ENCODE assay signal across 24 mouse cellular contexts in the genomic region with DNA sequence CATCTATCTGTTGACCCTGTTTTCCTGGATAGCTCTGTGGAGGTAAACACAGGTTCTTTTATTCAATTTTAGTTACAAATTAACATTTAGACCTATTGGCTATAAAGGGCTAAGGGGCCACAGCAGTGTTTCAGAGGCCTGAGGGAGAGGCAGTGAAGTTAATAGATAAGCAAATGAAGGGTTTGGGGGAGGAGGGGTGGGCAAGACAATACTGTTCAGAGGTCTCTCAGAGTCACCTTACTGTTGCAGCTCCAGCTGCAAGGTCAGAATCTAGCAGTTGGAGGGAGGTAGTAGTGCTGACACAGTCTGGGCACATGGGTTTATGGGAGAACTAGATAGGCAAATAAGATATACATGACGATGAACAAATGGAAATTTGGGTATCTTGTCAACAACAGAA.
DNase-seq lines count a peak whose midpoint lies in the region; ATAC-seq and TF ChIP-seq lines count a peak whose summit lies in the region.
"Had no signal": no experiment of that assay in that cellular context is flagged by ENCODE, and none has a peak within 500 bp of the region (broad histone marks: within the 10 kb centered on the region; RNA-seq: fewer than 3 reads in every experiment).

No protein-coding gene starts in this region.

- no peak for DNase-seq in intestine, embryonic 14.5 days (ENCODE audit: low spot score)
- DNase-seq in R1 (ENCODE audit: low read depth, low spot score) = peak; percentile 13
- DNase-seq in heart, postnatal 10 days = no peak
- DNase-seq: adrenal gland, adult 2 months; adrenal gland, postnatal 14 days; cerebellum, adult 11 months; cerebellum, adult 2 months; cerebellum, adult 9-11 months; cerebellum, postnatal 25 days; gastrocnemius, postnatal 10 days; gastrocnemius, postnatal 36 days; heart, adult 2 months had no signal

- H3K9me3 ChIP-seq in intestine, embryonic 14.5 days (ENCODE audit: control insufficient read depth, low read length) = no peaks in the 10 kb centered on the region
- no peaks in the 10 kb centered on the region for H3K9me3 ChIP-seq in intestine, postnatal 0 days (ENCODE audit: control insufficient read depth)
- no peaks in the 10 kb centered on the region for H3K9me3 ChIP-seq in ES-Bruce4 (replicated peaks; ENCODE audit: control insufficient read depth, insufficient read depth, low read length, poor library complexity, severe bottlenecking)
- no peaks in the 10 kb centered on the region for H3K9me3 ChIP-seq in intestine, embryonic 16.5 days (ENCODE audit: control insufficient read depth, low read length)
- no peaks in the 10 kb centered on the region for H3K9me3 ChIP-seq in hindbrain, embryonic 16.5 days (ENCODE audit: control insufficient read depth, low read length)
- H3K9me3 ChIP-seq: embryonic facial prominence, embryonic 12.5 days; embryonic facial prominence, embryonic 15.5 days; forebrain, embryonic 12.5 days; heart, embryonic 10.5 days; heart, embryonic 13.5 days; hindbrain, embryonic 12.5 days; hindbrain, embryonic 15.5 days had no signal

- ATAC-seq in intestine, embryonic 14.5 days (replicated peaks; ENCODE audit: low FRiP score, low TSS enrichment, low read depth) = 0 out of 2 replicates have a peak, but pooled peaks have one; percentile 23
- ATAC-seq in intestine, postnatal 0 days = no peak
- peak; percentile 50; the same call in 1 of the 2 replicates for ATAC-seq in intestine, embryonic 16.5 days
- ATAC-seq in hindbrain, embryonic 16.5 days = no peak
- ATAC-seq: forebrain, embryonic 16.5 days had no signal

- no peak for TF ChIP-seq CTCF in intestine, postnatal 0 days (IDR thresholded peaks at IDR 0.05; ENCODE audit: low read depth)
- no peak for TF ChIP-seq CTCF in ES-Bruce4 (IDR thresholded peaks at IDR 0.05; ENCODE audit: low read depth, low read length)

- no peak overlapping the region for H3K4me3 ChIP-seq in intestine, embryonic 14.5 days (ENCODE audit: low read depth, low read length)
- no peak overlapping the region for H3K4me3 ChIP-seq in intestine, postnatal 0 days (ENCODE audit: low read depth, low read length)
- H3K4me3 ChIP-seq in ES-Bruce4 (ENCODE audit: low read depth, low read length) = no peak overlapping the region
- no peak overlapping the region for H3K4me3 ChIP-seq in intestine, embryonic 16.5 days (ENCODE audit: low read length)
- H3K4me3 ChIP-seq in hindbrain, embryonic 16.5 days (ENCODE audit: low read length) = no peak overlapping the region
- H3K4me3 ChIP-seq: embryonic facial prominence, embryonic 12.5 days; embryonic facial prominence, embryonic 15.5 days; forebrain, embryonic 12.5 days; heart, adult 2 months; heart, embryonic 10.5 days; heart, embryonic 13.5 days; hindbrain, embryonic 12.5 days; hindbrain, embryonic 15.5 days had no signal

- intact Hi-C loops in heart, postnatal 10 days (cut with DNase I) = no loop called here

- peak; percentile 68 for TF ChIP-seq EP300 in ES-Bruce4 (IDR thresholded peaks at IDR 0.05; ENCODE audit: insufficient read depth, low read depth, low read length)

- no peaks in the 10 kb centered on the region for H3K36me3 ChIP-seq in intestine, embryonic 14.5 days (ENCODE audit: control insufficient read depth, insufficient read depth, low read length)
- H3K36me3 ChIP-seq in intestine, postnatal 0 days (ENCODE audit: control insufficient read depth, insufficient read depth) = no peaks in the 10 kb centered on the region
- H3K36me3 ChIP-seq in ES-Bruce4 (ENCODE audit: control insufficient read depth, insufficient read depth, low read length, poor library complexity, severe bottlenecking) = no peaks in the 10 kb centered on the region
- H3K36me3 ChIP-seq in intestine, embryonic 16.5 days (ENCODE audit: control insufficient read depth, insufficient read depth, low read length) = no peaks in the 10 kb centered on the region
- H3K36me3 ChIP-seq in hindbrain, embryonic 16.5 days (ENCODE audit: control insufficient read depth, insufficient read depth, low read length) = no peaks in the 10 kb centered on the region
- H3K36me3 ChIP-seq: embryonic facial prominence, embryonic 12.5 days; embryonic facial prominence, embryonic 15.5 days; forebrain, embryonic 12.5 days; heart, embryonic 10.5 days; heart, embryonic 13.5 days; hindbrain, embryonic 12.5 days; hindbrain, embryonic 15.5 days had no signal

- 78% methylated on average over 1 of the region's 1 CpGs for WGBS in intestine, embryonic 14.5 days
- 69% methylated on average over 1 of the region's 1 CpGs for WGBS in intestine, postnatal 0 days
- 76% methylated on average over 1 of the region's 1 CpGs for WGBS in intestine, embryonic 16.5 days
- WGBS in hindbrain, embryonic 16.5 days = 84% methylated on average over 1 of the region's 1 CpGs

- no peak overlapping the region for H3K27ac ChIP-seq in intestine, embryonic 14.5 days (ENCODE audit: low read depth)
- no peak overlapping the region for H3K27ac ChIP-seq in intestine, postnatal 0 days (ENCODE audit: low read depth, low read length)
- no peak overlapping the region for H3K27ac ChIP-seq in ES-Bruce4 (ENCODE audit: insufficient read depth, low read length)
- no peak overlapping the region for H3K27ac ChIP-seq in intestine, embryonic 16.5 days (ENCODE audit: low read length)
- H3K27ac ChIP-seq in hindbrain, embryonic 16.5 days (ENCODE audit: low read depth, low read length) = no peak overlapping the region
- H3K27ac ChIP-seq: embryonic facial prominence, embryonic 12.5 days; embryonic facial prominence, embryonic 15.5 days; forebrain, embryonic 12.5 days; heart, adult 2 months; heart, embryonic 10.5 days; heart, embryonic 13.5 days; hindbrain, embryonic 12.5 days; hindbrain, embryonic 15.5 days had no signal

- no peak for TF ChIP-seq POLR2A in ES-Bruce4 (IDR thresholded peaks at IDR 0.05; ENCODE audit: insufficient read depth, low read length)

- no peaks in the 10 kb centered on the region for H3K4me1 ChIP-seq in intestine, embryonic 14.5 days (replicated peaks; ENCODE audit: control insufficient read depth, insufficient read depth, low read length)
- peaks cover 3% of the 10 kb centered on the region; the same call in 1 of the 2 replicates for H3K4me1 ChIP-seq in intestine, postnatal 0 days (replicated peaks; ENCODE audit: control insufficient read depth, insufficient read depth, low read length)
- H3K4me1 ChIP-seq in ES-Bruce4 (ENCODE audit: control insufficient read depth, insufficient read depth, low read length) = peaks cover 1% of the 10 kb centered on the region
- H3K4me1 ChIP-seq in intestine, embryonic 16.5 days (ENCODE audit: control insufficient read depth, insufficient read depth, low read length) = 0 out of 2 replicates have a peak, but pooled peaks cover 6% of the 10 kb centered on the region
- H3K4me1 ChIP-seq in hindbrain, embryonic 16.5 days (ENCODE audit: control insufficient read depth, insufficient read depth, low read depth, low read length) = no peaks in the 10 kb centered on the region
- H3K4me1 ChIP-seq: embryonic facial prominence, embryonic 15.5 days; forebrain, embryonic 12.5 days; heart, embryonic 10.5 days; heart, embryonic 13.5 days; hindbrain, embryonic 12.5 days; hindbrain, embryonic 15.5 days had no signal

- H3K9ac ChIP-seq in intestine, embryonic 14.5 days (ENCODE audit: low read length) = no peak overlapping the region
- no peak overlapping the region for H3K9ac ChIP-seq in intestine, postnatal 0 days (ENCODE audit: low read depth, low read length)
- H3K9ac ChIP-seq in ES-Bruce4 (ENCODE audit: low read depth, poor library complexity, severe bottlenecking) = no peak overlapping the region
- no peak overlapping the region for H3K9ac ChIP-seq in intestine, embryonic 16.5 days (ENCODE audit: low read depth, low read length)
- H3K9ac ChIP-seq in hindbrain, embryonic 16.5 days (ENCODE audit: low read depth, low read length) = no peak overlapping the region
- H3K9ac ChIP-seq: embryonic facial prominence, embryonic 12.5 days; embryonic facial prominence, embryonic 15.5 days; forebrain, embryonic 12.5 days; heart, embryonic 13.5 days; hindbrain, embryonic 12.5 days; hindbrain, embryonic 15.5 days had no signal

- no peaks in the 10 kb centered on the region for H3K27me3 ChIP-seq in intestine, embryonic 14.5 days (replicated peaks; ENCODE audit: control insufficient read depth, insufficient read depth, low read length)
- no peaks in the 10 kb centered on the region for H3K27me3 ChIP-seq in intestine, postnatal 0 days (replicated peaks; ENCODE audit: control insufficient read depth, insufficient read depth, low read length)
- H3K27me3 ChIP-seq in ES-Bruce4 (ENCODE audit: control insufficient read depth, insufficient read depth, low read length, poor library complexity, severe bottlenecking) = no peaks in the 10 kb centered on the region
- no peaks in the 10 kb centered on the region for H3K27me3 ChIP-seq in intestine, embryonic 16.5 days (replicated peaks; ENCODE audit: control insufficient read depth, insufficient read depth, low read length)
- no peaks in the 10 kb centered on the region for H3K27me3 ChIP-seq in hindbrain, embryonic 16.5 days (replicated peaks; ENCODE audit: control insufficient read depth, insufficient read depth, low read length)
- H3K27me3 ChIP-seq: embryonic facial prominence, embryonic 12.5 days; embryonic facial prominence, embryonic 15.5 days; forebrain, embryonic 12.5 days; heart, embryonic 13.5 days; hindbrain, embryonic 12.5 days; hindbrain, embryonic 15.5 days had no signal

- H3K4me2 ChIP-seq in intestine, embryonic 14.5 days (ENCODE audit: low read length) = no peak overlapping the region
- no peak overlapping the region for H3K4me2 ChIP-seq in intestine, postnatal 0 days (replicated peaks; ENCODE audit: low read depth)
- H3K4me2 ChIP-seq in intestine, embryonic 16.5 days (ENCODE audit: low read depth, low read length) = no peak overlapping the region
- H3K4me2 ChIP-seq in hindbrain, embryonic 16.5 days (ENCODE audit: low read length) = no peak overlapping the region
- H3K4me2 ChIP-seq: embryonic facial prominence, embryonic 12.5 days; embryonic facial prominence, embryonic 15.5 days; forebrain, embryonic 12.5 days; heart, embryonic 13.5 days; hindbrain, embryonic 12.5 days; hindbrain, embryonic 15.5 days had no signal

Comparison
In these comparisons a context has a peak if more than half of its experiments do, and no peak if none do; other contexts are left out.
1. ATAC-seq: peak in intestine, embryonic 14.5 days (single experiment) and intestine, embryonic 16.5 days (single experiment); none in intestine, postnatal 0 days (single experiment) and hindbrain, embryonic 16.5 days (single experiment).